Mouse (Mus musculus) heart, adult 2 months (tissue): ENCODE results near the gene Zfp398.
"Not testable (repeated sequence)": the region's sequence is repeated elsewhere in the genome, so short reads cannot be mapped to it uniquely, and the experiment has no call there.

Experiments used
- CTCF ChIP-seq: fragments of 200-600 bp; IDR thresholded peaks from 2 replicates; pipeline ENCODE4 v1.8.1; 2022; ENCODE audit warnings: antibody characterized with exemption, mild to moderate bottlenecking, moderate library complexity
- EP300 ChIP-seq: fragments of 200-500 bp; IDR thresholded peaks from 2 replicates; pipeline ENCODE4 v1.6.1; 2011; ENCODE audit warnings: low read depth, low read length, control low read depth; ENCODE audit not compliant: insufficient read depth
- POLR2A ChIP-seq: fragments of 200-500 bp; IDR thresholded peaks from 2 replicates; pipeline ENCODE4 v1.6.1; 2011; ENCODE audit warnings: mild to moderate bottlenecking, low read depth, low read length, control low read depth; ENCODE audit not compliant: insufficient read depth

DNA sequence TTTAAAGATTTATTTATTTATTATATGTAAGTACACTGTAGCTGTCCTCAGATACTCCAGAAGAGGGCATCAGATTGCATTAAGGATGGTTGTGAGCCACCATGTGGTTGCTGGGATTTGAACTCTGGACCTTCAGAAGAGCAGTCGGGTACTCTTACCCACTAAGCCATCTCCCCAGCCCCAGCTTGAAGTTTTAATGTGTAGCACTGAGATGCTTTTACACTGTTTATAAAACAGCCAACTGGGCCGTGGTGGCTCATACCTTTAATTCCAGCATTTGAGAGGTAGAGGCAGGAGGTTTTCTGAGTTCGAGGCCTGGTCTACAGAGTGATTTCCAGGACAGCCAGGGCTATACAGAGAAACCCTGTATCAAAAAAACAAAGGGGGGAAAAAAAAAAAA, 22.3 kb downstream of the Zfp398 start:
- TF ChIP-seq CTCF, POLR2A, EP300: not testable (repeated sequence)
